Mouse (Mus musculus): ENCODE results near the gene Lekr1.
A peak's percentile ranks its signal among the peaks of the same experiment; 100 is the strongest.
"Not testable (repeated sequence)": the region's sequence is repeated elsewhere in the genome, so short reads cannot be mapped to it uniquely, and the experiment has no call there.

Lekr1 gene

DNA sequence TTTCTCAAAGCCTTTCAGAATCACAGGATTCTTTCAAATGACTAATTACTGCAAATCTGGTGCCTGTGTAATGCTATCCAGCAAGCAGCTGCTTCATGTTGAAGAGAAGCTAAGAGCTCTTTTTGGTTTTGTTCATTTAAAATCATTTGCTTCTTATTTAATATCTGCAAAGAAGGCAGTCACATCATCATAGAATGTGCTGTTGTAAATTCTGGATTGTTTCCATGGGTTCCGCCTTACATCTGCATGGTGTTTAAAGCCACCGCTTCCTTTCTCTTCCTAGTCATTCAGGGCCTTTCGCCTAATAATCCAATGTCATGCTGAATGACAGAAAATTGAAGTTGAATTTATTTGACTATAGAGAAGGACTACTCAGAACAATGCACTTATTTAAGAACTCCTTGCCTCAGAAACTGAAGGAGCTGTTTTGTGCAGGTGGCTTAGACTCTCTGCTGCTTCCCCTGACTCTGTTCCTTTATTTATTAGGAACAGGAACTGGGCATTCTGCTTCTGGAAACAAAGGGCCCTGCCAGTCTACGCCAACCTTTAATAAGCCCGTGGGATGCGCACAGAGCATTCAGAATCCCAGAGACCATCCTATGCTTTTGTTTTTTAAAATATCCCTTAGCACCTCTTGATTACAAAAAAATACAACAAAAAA, 101.3 kb downstream of the Lekr1 start:
- DNase-seq (ENCODE audit: low spot score in 2 of 2): no peak

GRCm38 (mm10) chr3:65769666-65770065, 103.6 kb downstream of the Lekr1 start:
- DNase-seq (ENCODE audit: low spot score in 2 of 2): not testable (repeated sequence)

GRCm38 (mm10) chr3:65773910-65774309, 107.9 kb downstream of the Lekr1 start:
- no peak for DNase-seq (ENCODE audit: low spot score in 2 of 2)

GRCm38 (mm10) chr3:65775096-65775495, 109.1 kb downstream of the Lekr1 start:
- DNase-seq (ENCODE audit: low spot score in 2 of 2): no peak

- no peak for DNase-seq (ENCODE audit: low spot score in 2 of 2)
These were observed 116.2 kb downstream of the Lekr1 start for GRCm38 (mm10) chr3:65782246-65782645.

DNA sequence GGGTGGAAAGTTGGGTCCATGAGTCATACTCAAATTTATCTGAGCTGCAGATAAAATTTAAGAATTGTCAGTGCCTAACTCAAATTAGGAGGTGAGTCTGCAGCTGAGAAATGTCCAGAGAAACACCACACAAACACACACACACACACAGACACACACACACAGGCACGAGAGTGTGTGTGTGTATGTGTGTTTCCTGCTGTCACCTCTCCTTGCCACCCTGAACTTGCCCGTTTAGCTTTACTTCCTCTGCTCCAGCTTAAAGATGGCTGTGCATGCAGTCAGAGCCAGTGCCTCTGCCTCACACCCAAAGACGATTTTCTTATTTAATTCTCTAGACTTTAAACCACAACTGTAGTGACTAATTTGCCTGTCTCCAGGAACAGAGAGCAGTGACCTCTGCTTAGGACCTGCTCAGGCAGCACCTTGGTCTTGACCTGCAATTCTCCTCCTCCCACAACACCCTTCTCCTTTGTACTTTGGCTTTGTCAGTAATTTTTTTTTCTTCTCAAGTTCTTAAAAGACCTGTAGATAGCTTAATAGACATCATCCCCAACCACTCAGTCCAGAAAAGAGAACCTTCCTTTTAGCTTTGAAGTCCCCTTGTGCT, 124.2 kb downstream of the Lekr1 start:
- no peak for DNase-seq (ENCODE audit: low spot score in 2 of 2)

GRCm38 (mm10) chr3:65793561-65793960, 127.5 kb downstream of the Lekr1 start:
- no peak for DNase-seq (ENCODE audit: low spot score in 2 of 2)

- DNase-seq (ENCODE audit: low spot score in 2 of 2): no peak
These were observed 128.7 kb downstream of the Lekr1 start for GRCm38 (mm10) chr3:65794711-65795110.

DNA sequence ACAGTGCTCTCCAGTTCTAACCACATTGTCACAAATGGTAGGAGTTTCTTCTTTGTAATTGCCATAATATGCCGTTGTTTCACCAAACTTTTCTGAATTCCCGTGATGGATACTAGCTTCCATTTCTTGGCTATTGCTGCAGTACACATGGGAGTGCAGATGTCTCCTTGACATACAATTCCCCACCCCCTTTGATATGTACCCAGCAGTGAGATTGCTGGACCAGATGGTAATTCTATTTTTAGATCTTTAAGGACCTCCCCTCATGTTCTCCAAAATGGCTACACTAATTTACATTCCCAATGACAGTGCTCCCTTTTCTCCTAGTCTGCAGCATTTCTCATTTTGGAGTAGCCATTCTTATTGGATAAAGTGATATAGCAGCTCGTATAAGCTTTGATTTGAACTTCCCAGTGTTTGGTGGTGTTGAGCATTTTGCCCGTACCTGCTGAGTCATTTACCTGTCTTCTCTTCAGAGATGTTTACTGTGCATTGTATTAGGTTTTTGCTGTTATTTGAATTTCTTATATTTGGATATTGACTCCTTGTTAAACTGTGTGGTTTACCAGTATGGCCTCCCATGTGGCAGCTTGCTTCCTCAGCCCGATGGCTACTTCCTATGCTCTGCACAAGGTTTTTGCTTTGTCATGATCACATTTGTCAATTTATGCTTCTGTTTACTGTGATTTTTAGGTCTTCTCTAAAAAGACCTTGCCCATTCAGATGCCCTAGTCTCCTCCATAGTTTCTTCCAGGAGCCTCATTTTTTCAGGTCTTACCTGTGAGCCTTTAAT, 131.5 kb downstream of the Lekr1 start:
- no peak for DNase-seq (ENCODE audit: low spot score in 2 of 2)

- no peak for DNase-seq (ENCODE audit: low spot score in 2 of 2)
These were observed 134.9 kb downstream of the Lekr1 start for GRCm38 (mm10) chr3:65800962-65801361.

- no peak for DNase-seq (ENCODE audit: low spot score in 2 of 2)
These were observed 136.2 kb downstream of the Lekr1 start for GRCm38 (mm10) chr3:65802185-65802584.

DNA sequence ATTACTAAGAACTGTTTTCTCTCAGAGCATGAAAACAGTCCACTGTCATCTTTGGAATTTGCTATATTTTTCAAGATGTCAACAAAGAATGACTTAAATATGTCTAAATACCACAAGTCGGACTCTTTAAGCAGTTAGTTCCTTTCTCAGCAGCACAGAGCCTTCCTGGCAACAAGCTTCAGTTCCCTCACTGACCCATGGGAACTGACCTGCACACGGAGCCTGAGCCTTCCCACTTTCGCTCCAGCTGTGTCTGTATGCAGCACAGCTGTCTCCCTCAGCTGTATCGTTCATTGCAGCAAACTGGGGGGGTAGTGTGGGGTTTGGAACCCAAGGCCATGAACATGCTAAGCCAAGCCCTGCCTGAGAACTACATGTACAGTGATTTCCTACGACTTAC, 136.8 kb downstream of the Lekr1 start:
- no peak for DNase-seq (ENCODE audit: low spot score in 2 of 2)

DNA sequence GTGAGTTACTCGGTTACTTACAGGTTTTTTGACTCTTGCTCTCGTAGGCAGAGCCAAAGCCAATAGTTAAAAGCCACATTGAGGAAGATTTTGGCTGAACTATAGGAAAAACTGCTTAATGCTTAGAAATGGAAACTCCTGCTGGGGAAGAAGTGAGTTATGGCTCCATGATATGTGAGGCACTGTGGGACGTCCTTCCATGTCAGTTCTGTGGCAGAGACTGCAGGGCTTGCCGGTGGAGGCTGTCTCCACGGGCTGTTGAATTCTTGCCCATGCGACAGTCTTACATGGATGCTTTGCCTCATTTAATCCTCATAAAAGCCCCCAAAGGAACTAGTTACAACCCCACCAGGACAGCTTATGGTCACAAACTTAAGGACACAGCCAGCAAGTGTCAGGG, 148.9 kb downstream of the Lekr1 start:
- no peak for DNase-seq (ENCODE audit: low spot score in 2 of 2)

- no peak for DNase-seq (ENCODE audit: low spot score in 2 of 2)
These were observed 150.0 kb downstream of the Lekr1 start for GRCm38 (mm10) chr3:65816012-65816411.

GRCm38 (mm10) chr3:65818597-65818996, 152.6 kb downstream of the Lekr1 start:
- DNase-seq (ENCODE audit: low spot score in 2 of 2): no peak

- no peak for DNase-seq (ENCODE audit: low spot score in 2 of 2)
These were observed 153.8 kb downstream of the Lekr1 start for GRCm38 (mm10) chr3:65819841-65820240.

GRCm38 (mm10) chr3:65824886-65825285, 158.9 kb downstream of the Lekr1 start:
- no peak for DNase-seq (ENCODE audit: low spot score in 2 of 2)

- DNase-seq (ENCODE audit: low spot score in 2 of 2): no peak
These were observed 160.7 kb downstream of the Lekr1 start for GRCm38 (mm10) chr3:65826716-65827115.

- DNase-seq (ENCODE audit: low spot score in 2 of 2): no peak
These were observed 161.4 kb downstream of the Lekr1 start for GRCm38 (mm10) chr3:65827400-65827799.

DNA sequence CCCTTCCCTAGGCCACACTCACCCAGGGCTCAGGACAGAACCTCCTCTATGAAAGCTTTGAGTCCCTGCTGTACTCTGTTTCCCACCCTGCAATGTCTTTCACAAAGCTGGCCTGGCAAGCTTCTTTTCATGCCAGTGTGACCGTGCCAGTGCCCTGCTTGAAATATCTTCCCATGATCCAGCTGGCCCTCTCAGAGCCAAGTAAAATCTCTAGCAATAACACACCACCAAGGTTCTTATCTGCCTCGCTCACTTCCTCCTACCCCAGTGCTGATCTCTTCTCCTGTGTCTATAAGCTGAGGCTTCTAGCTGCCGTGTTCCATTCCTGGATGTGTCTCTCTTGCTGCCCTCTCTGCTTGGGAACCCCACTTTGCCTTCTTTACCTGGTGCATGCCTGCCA, 162.0 kb downstream of the Lekr1 start:
- no peak for DNase-seq (ENCODE audit: low spot score in 2 of 2)

GRCm38 (mm10) chr3:65829230-65829629, 163.2 kb downstream of the Lekr1 start:
- DNase-seq (ENCODE audit: low spot score in 2 of 2): peak; percentile 66 to 71

DNA sequence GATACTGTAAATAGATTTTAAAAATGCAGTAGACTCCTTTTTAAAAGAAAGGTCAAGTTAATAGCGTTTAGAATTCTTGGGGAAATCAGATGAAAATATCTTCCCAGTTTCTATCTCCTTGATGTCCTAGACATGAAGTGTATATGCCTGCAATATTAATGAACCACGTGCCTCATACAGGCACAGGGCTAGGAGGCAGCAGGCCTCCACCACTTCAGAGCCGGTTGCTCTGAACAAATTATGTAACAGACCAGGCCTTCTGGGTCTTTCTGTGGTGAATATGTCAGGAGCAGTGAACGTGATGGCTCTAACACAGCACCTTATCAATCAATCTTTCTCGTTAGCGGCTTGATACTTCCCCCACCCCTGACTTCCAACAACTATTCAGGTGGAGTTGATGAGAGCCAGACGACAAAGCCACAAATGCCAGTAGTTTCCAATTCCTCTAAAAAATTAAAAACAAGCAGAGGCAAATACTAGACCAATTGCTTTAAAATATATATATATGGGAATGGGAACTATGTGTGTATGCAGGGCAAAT, 164.0 kb downstream of the Lekr1 start:
- DNase-seq (ENCODE audit: low spot score in 2 of 2): no peak

- no peak for DNase-seq (ENCODE audit: low spot score in 2 of 2)
These were observed 164.8 kb downstream of the Lekr1 start for GRCm38 (mm10) chr3:65830801-65831200.

All from right cerebral cortex, postnatal 10 days (tissue).